Mouse (Mus musculus) neural tube, embryonic 12.5 days (tissue): ENCODE results near the gene Deaf1. TPM values are rescaled to one million over a fixed set of nuclear protein-coding genes. Genes with fewer than 3 reads are reported as not detected.
"Not testable (repeated sequence)": the region's sequence is repeated elsewhere in the genome, so short reads cannot be mapped to it uniquely, and the experiment has no call there.

Experiments
- ATAC-seq: fragments of 200-750 bp; cut with Nextera tagmentation; 2 replicates; pipeline ENCODE4 v1.8.0; 2017; ENCODE audit warnings: low read depth, mild to moderate bottlenecking, moderate TSS enrichment, moderate library complexity; ENCODE audit not compliant: low FRiP score
- H3K27ac ChIP-seq: fragments of 300-500 bp; sonication (generic); 2 replicates; pipeline ENCODE4 v1.5.1; 2016
- H3K27me3 ChIP-seq: fragments of 300-500 bp; sonication (generic); replicated peaks from 2 replicates; pipeline ENCODE4 v1.6.1; 2016; ENCODE audit warnings: mild to moderate bottlenecking
- H3K36me3 ChIP-seq: fragments of 300-500 bp; sonication (generic); 2 replicates; pipeline ENCODE4 v1.6.1; 2016; ENCODE audit warnings: mild to moderate bottlenecking
- H3K4me1 ChIP-seq: fragments of 300-500 bp; sonication (generic); 2 replicates; pipeline ENCODE4 v1.6.1; 2016
- H3K4me2 ChIP-seq: fragments of 300-500 bp; sonication (generic); replicated peaks from 2 replicates; pipeline ENCODE4 v1.6.1; 2016; ENCODE audit warnings: mild to moderate bottlenecking
- H3K4me3 ChIP-seq: fragments of 300-500 bp; sonication (generic); 2 replicates; pipeline ENCODE4 v1.5.1; 2016
- H3K9ac ChIP-seq: fragments of 300-500 bp; sonication (generic); 2 replicates; pipeline ENCODE4 v1.6.1; 2016; ENCODE audit warnings: mild to moderate bottlenecking
- H3K9me3 ChIP-seq: fragments of 300-500 bp; sonication (generic); 2 replicates; pipeline ENCODE4 v1.6.1; 2016; ENCODE audit warnings: mild to moderate bottlenecking
- WGBS: fragments of 180-500 bp; shearing (Covaris S2); methylation state at CpG from one replicate; pipeline ENCODE4 v1.1.7; 2016; 5-methylcytosine and 5-hydroxymethylcytosine counted together
- polyA plus RNA-seq: library from polyadenylated mRNA; unstranded; fragments of >200 nt; fragmentation: Nextera tagmentation; extraction: Ambion mirVana; gene quantifications from 2 replicates; pipeline ENCODE4 v1.2.1, GENCODE M21; 2016

Gene Deaf1
- polyA plus RNA-seq, 1 experiment from 2014 or later, result 108 TPM

GRCm38 (mm10) chr7:141264761-141265410 lies 62.6 kb downstream of the Deaf1 start:
- 38% methylated on average over 12 of the region's 12 CpGs for whole genome bisulfite sequencing
- Histone ChIP-seq H3K4me3 (no peak overlapping the region), H3K4me2 (peak overlapping the region; percentile 61; the same call in 1 of the 2 replicates), H3K27me3 (no peaks in the 10 kb centered on the region), H3K27ac (no peak overlapping the region), H3K36me3 (peaks cover 47% of the 10 kb centered on the region), H3K9ac (no peak overlapping the region), H3K4me1 (peaks cover 12% of the 10 kb centered on the region), H3K9me3 (no peaks in the 10 kb centered on the region)
- no peak; the same call in 1 of the 2 replicates for ATAC-seq

- H3K4me2 ChIP-seq, result no peak overlapping the region
- H3K4me1 ChIP-seq, result peaks cover 12% of the 10 kb centered on the region
- 73% methylated on average over 11 of the region's 11 CpGs for WGBS
- H3K27ac ChIP-seq, result no peak overlapping the region
- H3K9ac ChIP-seq, result no peak overlapping the region
- H3K4me3 ChIP-seq, result no peak overlapping the region
- H3K27me3 ChIP-seq, result no peaks in the 10 kb centered on the region
- ATAC-seq, result no peak; the same call in 1 of the 2 replicates
- no peaks in the 10 kb centered on the region for H3K9me3 ChIP-seq
- H3K36me3 ChIP-seq, result peaks cover 54% of the 10 kb centered on the region
Observed at GRCm38 (mm10) chr7:141264041-141264700, 63.3 kb downstream of the Deaf1 start.

GRCm38 (mm10) chr7:141263640-141264039 lies 63.9 kb downstream of the Deaf1 start:
- ATAC-seq, result no peak; the same call in 1 of the 2 replicates
- Histone ChIP-seq H3K27ac (no peak overlapping the region), H3K27me3 (no peaks in the 10 kb centered on the region), H3K4me3 (no peak overlapping the region), H3K4me1 (peaks cover 12% of the 10 kb centered on the region), H3K36me3 (peaks cover 59% of the 10 kb centered on the region), H3K4me2 (no peak overlapping the region), H3K9me3 (no peaks in the 10 kb centered on the region), H3K9ac (no peak overlapping the region)
- WGBS, result 94% methylated on average over 13 of the region's 13 CpGs

GRCm38 (mm10) chr7:141261480-141261879 lies 66.0 kb downstream of the Deaf1 start:
- no peak for ATAC-seq
- H3K27me3 ChIP-seq, result no peaks in the 10 kb centered on the region
- peaks cover 81% of the 10 kb centered on the region for H3K36me3 ChIP-seq
- WGBS, result 95% methylated on average over 3 of the region's 3 CpGs
- no peak overlapping the region for H3K4me2 ChIP-seq
- no peak overlapping the region for H3K27ac ChIP-seq
- H3K4me1 ChIP-seq, result peaks cover 12% of the 10 kb centered on the region
- no peak overlapping the region for H3K9ac ChIP-seq
- no peaks in the 10 kb centered on the region for H3K9me3 ChIP-seq
- no peak overlapping the region for H3K4me3 ChIP-seq

GRCm38 (mm10) chr7:141256159-141256558 lies 71.3 kb downstream of the Deaf1 start:
- H3K9ac ChIP-seq, result no peak overlapping the region
- no peak overlapping the region for H3K4me2 ChIP-seq
- H3K27me3 ChIP-seq, result no peaks in the 10 kb centered on the region
- no peak overlapping the region for H3K4me3 ChIP-seq
- no peaks in the 10 kb centered on the region for H3K4me1 ChIP-seq
- H3K36me3 ChIP-seq, result peaks cover 90% of the 10 kb centered on the region
- WGBS, result 96% methylated on average over 10 of the region's 10 CpGs
- no peaks in the 10 kb centered on the region for H3K9me3 ChIP-seq
- no peak for ATAC-seq
- no peak overlapping the region for H3K27ac ChIP-seq

- not testable (repeated sequence) for H3K27me3 ChIP-seq, H3K4me1 ChIP-seq, H3K9ac ChIP-seq, H3K27ac ChIP-seq, H3K9me3 ChIP-seq, H3K4me2 ChIP-seq, H3K4me3 ChIP-seq, ATAC-seq
- 94% methylated on average over 4 of the region's 4 CpGs for WGBS
- H3K36me3 ChIP-seq, result peaks cover 88% of the 10 kb centered on the region
Observed at GRCm38 (mm10) chr7:141250486-141250885, 77.0 kb downstream of the Deaf1 start.

Other genes with a start within 250 kb of the Deaf1 start
- 1.6 and 3.1 TPM in 2 replicates for gene Pkp3, start 249.5 kb downstream of the Deaf1 start, polyA plus RNA-seq
- 1.6 and 2.3 TPM in 2 replicates for gene Sigirr, start 227.1 kb downstream of the Deaf1 start, polyA plus RNA-seq
- gene Ano9, start 209.9 kb downstream of the Deaf1 start, polyA plus RNA-seq, result 0.22 TPM in 1 of 2 replicates, not detected in the other
- 74.7 and 79.8 TPM in 2 replicates for gene Ptdss2, start 205.3 kb downstream of the Deaf1 start, polyA plus RNA-seq
- gene Rnh1, start 154.8 kb downstream of the Deaf1 start, polyA plus RNA-seq, result 56.9 and 60.9 TPM in 2 replicates
- gene Hras, start 133.7 kb downstream of the Deaf1 start, polyA plus RNA-seq, result 114 and 121 TPM in 2 replicates
- gene Lrrc56, start 133.5 kb downstream of the Deaf1 start, polyA plus RNA-seq, result 11.2 TPM in 2 replicates
- 2.5 and 3.8 TPM in 2 replicates for gene Lmntd2, start 113.6 kb downstream of the Deaf1 start, polyA plus RNA-seq
- gene Rassf7, start 111.8 kb downstream of the Deaf1 start, polyA plus RNA-seq, result 37.1 and 38.7 TPM in 2 replicates
- gene Phrf1, start 98.9 kb downstream of the Deaf1 start, polyA plus RNA-seq, result 88.0 and 92.7 TPM in 2 replicates
- gene Irf7, start 61.2 kb downstream of the Deaf1 start, polyA plus RNA-seq, result 1.0 and 1.7 TPM in 2 replicates
- not detected in 2 replicates for gene Cdhr5, start 50.9 kb downstream of the Deaf1 start, polyA plus RNA-seq
- 4.5 and 7.1 TPM in 2 replicates for gene Sct, start 48.6 kb downstream of the Deaf1 start, polyA plus RNA-seq
- gene Drd4, start 35.7 kb downstream of the Deaf1 start, polyA plus RNA-seq, result 0.82 and 0.94 TPM in 2 replicates
- 60.9 and 62.5 TPM in 2 replicates for gene Tmem80, start within 50 bp of the Deaf1 start, polyA plus RNA-seq
- 1.0 and 1.1 TPM in 2 replicates for gene Eps8l2, start 11.2 kb upstream of the Deaf1 start, polyA plus RNA-seq
- 366 and 377 TPM in 2 replicates for gene Taldo1, start 64.5 kb upstream of the Deaf1 start, polyA plus RNA-seq
- gene Gatd1, start 86.4 kb upstream of the Deaf1 start, polyA plus RNA-seq, result 50.5 and 51.5 TPM in 2 replicates
- gene Cend1, start 101.8 kb upstream of the Deaf1 start, polyA plus RNA-seq, result 44.4 and 55.1 TPM in 2 replicates
- gene Slc25a22, start 110.2 kb upstream of the Deaf1 start, polyA plus RNA-seq, result 57.6 and 57.7 TPM in 2 replicates
- 8.4 and 9.8 TPM in 2 replicates for gene Pidd1, start 116.3 kb upstream of the Deaf1 start, polyA plus RNA-seq
- gene Rplp2, start 119.7 kb upstream of the Deaf1 start, polyA plus RNA-seq, result 803 and 881 TPM in 2 replicates
- gene Pnpla2, start 127.5 kb upstream of the Deaf1 start, polyA plus RNA-seq, result 15.8 and 16.5 TPM in 2 replicates
- 6.7 and 7.6 TPM in 2 replicates for gene Cracr2b, start 133.4 kb upstream of the Deaf1 start, polyA plus RNA-seq
- 20.6 and 22.7 TPM in 2 replicates for gene Cd151, start 139.7 kb upstream of the Deaf1 start, polyA plus RNA-seq
- 73.5 and 80.6 TPM in 2 replicates for gene Polr2l, start 147.4 kb upstream of the Deaf1 start, polyA plus RNA-seq
- 34.2 and 37.1 TPM in 2 replicates for gene Tspan4, start 147.6 kb upstream of the Deaf1 start, polyA plus RNA-seq
- gene Chid1, start 212.2 kb upstream of the Deaf1 start, polyA plus RNA-seq, result 31.7 and 33.7 TPM in 2 replicates
- gene Ap2a2, start 234.5 kb upstream of the Deaf1 start, polyA plus RNA-seq, result 111 and 117 TPM in 2 replicates